Mouse (Mus musculus): ENCODE data around the gene Zc3h10. TPM values are rescaled to one million over a fixed set of nuclear protein-coding genes. Genes with fewer than 3 reads are reported as not detected.

Gene Zc3h10
- 10 to 100 TPM; 11.4 to 12.0 TPM for total RNA-seq (2021)
- long read RNA-seq, experiment 1, transcript Zc3h10-201 (3 exons, 3,721 nt), result major isoform, 5 of 16 reads
- long read RNA-seq, experiment 1, partial matches to known transcripts, result 0 of 16 reads
- long read RNA-seq, experiment 1, other reads (novel, unspliced or antisense), result 9 of 16 reads
- long read RNA-seq, experiment 2, transcript Zc3h10-201 (3 exons, 3,721 nt), result major isoform, 7 of 16 reads
- long read RNA-seq, experiment 2, partial matches to known transcripts, result 2 of 16 reads
- long read RNA-seq, experiment 2, other reads (novel, unspliced or antisense), result 5 of 16 reads

DNA sequence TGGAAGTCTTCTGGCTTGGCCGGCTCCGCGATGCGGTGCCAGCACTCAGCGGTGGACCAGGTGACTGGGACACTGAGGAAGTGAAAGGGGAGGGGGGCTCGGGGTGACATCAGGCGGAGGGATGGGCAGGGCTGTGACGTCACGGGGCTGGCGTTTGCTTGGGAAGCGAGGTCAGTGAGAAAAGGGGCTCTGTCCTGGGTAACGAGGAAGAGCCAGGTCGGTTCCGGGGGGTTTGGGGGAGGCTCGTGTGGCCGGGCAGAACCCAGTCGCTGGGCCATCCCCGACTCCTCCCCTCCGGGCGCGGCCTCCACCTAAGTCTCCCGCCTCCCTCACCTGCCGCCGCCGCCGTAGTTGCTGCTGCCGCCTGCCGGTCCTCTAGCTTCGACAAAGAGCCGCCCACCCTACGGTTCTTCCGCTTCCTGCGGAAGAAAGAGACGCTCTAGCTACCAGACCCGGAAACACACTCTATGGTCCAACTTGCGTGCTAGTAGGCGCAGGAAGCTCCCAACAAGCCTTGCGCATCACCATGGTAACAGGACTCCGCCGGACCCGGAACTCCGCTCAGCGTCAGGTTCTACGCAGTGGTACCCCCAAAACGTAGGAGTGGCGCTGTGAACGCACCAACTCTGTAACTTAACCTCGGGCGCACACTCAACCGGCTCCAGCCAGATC is at the start of gene Zc3h10:
Gene Zc3h10 (minus strand): TSS at position 414 of the 672 bp plus-strand sequence.
- intact Hi-C loops (cut with DNase I), result loop anchor here (10.0 kb wide), 1 partner anchor 173 kb away; the partner anchor contains the start of gene Ankrd52
- peak; percentile 95 to 98 for DNase-seq (ENCODE audit: low spot score in 2 of 2)

DNA sequence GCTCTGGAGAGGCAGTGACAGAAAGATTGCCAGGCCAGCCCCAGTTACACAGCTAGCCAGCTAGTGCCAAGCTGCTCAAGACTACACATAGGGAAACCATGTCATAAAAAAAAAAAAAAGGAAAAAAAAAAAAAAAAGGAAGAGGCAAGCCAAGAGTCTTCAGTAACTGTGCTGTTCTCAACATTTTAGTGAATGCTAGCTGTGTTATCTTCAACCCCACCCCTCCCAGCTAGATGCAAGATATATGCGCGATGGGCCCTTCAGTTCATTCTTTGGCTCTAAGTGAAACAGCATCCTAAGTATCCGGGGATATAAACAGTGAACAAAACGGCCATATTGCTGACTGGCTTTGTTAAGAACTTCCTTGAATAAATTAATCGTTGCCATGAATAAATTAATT is 45.2 kb upstream of the Zc3h10 start:
- intact Hi-C loops (cut with DNase I), result no loop called here
- DNase-seq (ENCODE audit: low spot score in 2 of 2), result no peak

DNA sequence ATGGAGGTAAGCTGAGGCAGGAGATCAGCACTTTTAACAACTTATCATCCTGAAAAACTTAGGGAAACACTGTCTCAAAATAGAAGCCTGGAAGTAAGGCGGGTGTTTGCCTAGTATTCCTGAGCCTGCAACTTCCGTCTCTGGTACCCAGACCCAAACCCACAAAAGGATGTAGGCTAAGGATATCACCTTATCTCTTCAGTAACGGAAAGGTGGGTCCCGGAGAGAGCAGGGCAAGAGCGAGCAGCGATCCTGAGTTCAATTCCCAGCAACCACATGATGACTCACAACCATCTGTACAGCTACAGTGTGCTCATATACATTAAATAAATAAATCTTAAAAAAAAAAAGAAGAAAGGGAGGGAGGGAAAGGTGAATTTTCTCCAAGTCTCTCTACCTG is 43.9 kb upstream of the Zc3h10 start:
- intact Hi-C loops (cut with DNase I), result no loop called here
- no peak for DNase-seq (ENCODE audit: low spot score in 2 of 2)

DNA sequence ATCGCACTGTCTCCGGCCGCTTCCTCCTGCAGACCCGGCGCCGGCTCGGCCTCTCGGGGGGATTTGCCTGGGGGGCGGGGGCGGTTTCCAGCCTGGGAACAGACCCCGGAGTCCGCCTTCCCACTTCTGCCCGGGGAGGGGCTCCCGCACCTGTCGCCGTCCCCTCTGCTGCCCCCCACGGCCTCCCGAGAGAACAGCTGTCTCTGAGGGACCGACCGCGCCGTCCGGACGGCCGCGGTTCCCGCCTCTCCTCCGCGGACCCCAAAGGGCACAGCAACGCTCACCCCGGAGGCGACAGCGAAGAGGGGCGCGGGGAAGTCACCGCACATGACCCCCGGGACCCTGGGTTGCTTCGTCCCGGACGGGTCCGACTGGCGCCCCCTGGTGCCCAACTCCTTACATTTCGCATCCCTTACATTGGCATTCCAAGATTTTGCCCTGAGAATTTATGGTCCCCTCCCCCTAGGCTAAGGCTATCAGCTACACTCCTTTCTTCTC is 42.7 kb upstream of the Zc3h10 start:
- DNase-seq (ENCODE audit: low spot score in 2 of 2), result peak in 1 of 2 experiments; percentile 54
- intact Hi-C loops (cut with DNase I), result no loop called here

DNA sequence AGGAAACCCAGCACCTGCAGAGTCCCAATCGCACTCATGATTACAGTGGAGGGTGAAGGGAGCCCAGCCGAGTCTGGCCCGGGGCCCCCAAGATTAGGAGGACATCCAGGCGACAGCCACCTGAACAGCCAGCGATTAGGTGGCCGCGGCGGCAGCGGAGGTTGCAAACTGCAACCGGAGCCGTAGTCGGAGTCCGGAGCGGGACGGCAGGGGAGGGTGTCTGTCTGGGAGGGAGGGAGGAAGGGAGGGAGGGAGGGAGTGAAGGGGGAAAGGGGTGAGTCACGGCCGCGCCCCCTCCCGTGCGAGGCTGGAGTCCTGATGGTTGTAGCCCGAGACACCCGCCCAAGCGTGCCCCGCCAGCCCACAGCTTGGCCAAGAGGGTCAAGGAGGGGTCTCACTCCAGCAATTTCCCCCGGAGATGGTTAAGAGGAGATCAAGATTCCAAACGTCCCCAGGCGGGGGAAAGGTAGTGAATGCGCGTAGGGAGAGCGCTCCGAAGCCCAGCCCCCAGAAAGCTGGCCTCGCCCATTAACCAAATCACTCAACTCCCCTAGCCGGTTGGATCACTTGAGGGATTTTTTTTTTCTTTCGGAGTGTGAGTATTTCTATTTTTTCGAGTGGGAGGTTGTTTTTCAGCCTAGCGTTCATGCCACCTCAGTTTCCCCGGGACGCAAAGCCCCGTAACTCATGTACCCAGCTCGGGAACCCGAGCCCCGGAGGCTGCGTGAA is 42.1 kb upstream of the Zc3h10 start, which contains the start of gene Erbb3:
Gene Erbb3 (minus strand): TSS at position 189 of the 729 bp plus-strand sequence.
- no peak for DNase-seq (ENCODE audit: low spot score in 2 of 2)
- intact Hi-C loops (cut with DNase I), result no loop called here

DNA sequence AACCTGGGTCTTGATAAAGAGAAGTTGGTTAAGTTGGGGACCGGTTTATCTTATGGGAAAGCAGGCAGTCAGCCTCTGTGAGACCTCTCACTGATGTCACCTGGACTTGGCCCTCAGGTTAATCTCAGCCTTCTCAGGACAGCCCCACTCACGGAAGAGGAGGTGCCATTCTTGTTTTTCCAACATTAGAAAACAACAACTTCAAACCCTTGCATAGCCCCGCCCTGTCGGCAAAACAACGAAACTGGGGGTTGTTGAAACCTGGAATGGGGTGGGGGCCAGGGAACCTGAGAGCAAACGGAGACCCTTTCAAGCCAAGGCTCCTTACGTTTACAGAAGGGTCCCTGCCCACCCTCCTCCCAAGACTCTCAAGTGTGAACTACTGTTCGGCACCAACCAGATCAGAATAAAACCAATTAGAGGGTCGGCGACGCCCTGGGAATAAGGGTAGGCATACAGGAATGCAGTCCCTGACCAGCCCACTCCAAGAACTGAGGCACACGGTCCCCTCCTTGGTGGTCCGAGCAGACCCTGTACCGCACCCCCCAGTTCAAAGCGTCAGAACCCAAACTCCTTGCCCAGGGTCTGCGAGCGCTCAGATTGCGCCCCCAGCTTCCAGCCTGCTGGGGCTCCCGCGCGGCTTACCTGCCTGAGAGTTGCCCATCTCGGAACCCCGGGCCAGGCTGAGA is 41.3 kb upstream of the Zc3h10 start:
- intact Hi-C loops (cut with DNase I), result no loop called here
- DNase-seq (ENCODE audit: low spot score in 2 of 2), result no peak

DNA sequence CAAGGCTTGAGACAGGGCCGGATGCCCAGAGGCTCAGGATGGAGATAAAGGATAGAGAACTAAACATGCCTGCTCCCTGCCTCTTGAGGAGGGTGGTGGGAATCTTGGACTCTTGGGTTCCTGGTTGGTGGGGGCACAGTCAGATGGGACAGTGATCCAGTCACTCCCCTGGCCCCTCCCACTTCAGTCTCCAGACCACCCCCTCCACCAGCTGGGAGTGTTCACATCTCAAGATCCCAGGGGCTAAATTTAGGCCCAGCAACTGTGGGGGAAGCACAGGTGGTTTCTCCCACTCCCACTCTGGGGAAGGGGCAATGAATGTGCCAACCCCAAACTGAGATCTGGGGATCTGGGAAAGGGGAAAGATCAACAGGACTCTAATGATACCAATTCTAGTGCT is 40.6 kb upstream of the Zc3h10 start:
- no peak for DNase-seq (ENCODE audit: low spot score in 2 of 2)
- intact Hi-C loops (cut with DNase I), result no loop called here

DNA sequence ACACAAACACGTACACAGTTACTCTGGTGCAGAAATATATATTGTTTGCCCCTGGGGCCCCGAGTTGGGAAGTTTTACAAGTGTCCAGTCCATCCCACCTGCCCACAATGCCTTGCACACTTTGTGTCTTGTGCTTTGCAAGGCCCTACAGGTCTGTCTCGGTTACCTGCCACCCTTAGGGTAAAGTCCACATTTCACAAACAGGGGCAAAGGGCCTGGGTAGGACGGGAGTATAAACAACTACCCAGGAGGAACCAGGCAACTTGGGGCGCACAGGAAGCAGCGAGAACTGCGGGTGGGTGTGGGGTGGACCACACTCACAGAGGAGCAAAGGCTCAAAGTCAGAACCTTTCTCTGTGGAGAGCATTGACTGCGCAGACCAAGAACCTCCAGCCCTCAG is 40.1 kb upstream of the Zc3h10 start:
- no peak for DNase-seq (ENCODE audit: low spot score in 2 of 2)
- intact Hi-C loops (cut with DNase I), result no loop called here

DNA sequence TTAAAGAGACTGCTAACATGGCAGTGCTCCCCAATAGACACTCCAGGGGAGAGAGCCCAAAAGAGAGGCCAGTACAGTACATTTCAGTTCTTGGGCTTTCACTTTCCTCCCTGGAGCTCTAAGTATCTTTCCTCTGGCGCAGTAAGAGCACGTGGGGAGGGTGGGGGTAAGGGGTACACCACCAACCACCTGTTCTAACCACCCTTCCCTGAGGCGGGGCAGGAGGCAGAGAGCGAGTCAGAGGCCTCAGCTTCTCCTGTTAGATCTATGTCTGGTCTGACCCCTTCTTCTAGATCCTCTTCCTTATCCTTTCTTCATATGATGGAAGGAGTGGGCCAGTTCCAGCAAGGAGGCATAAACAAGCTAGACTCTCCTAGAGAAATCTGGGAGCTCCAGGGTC is 39.5 kb upstream of the Zc3h10 start:
- intact Hi-C loops (cut with DNase I), result no loop called here
- no peak for DNase-seq (ENCODE audit: low spot score in 2 of 2)

DNA sequence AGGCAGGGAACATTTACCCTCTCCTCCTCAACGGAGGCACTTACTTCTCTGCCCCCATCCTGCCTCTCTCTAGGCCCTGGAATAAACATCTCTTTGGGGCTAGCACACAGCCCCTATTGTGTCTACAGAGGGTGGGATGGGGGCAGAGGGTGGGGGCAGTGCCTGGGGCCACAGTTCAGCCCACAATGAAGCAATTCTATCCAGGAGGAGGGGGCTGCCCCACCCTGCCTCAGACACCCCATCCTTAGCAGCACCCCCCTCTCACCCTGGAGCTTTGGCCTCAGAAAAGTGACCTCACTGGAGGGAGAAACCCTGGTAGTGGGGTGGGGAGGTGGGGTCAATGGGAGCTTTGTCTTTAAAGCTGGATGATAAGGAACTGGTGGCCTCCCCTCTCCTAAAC is 39.0 kb upstream of the Zc3h10 start:
- DNase-seq (ENCODE audit: low spot score in 2 of 2), result no peak
- intact Hi-C loops (cut with DNase I), result no loop called here

DNA sequence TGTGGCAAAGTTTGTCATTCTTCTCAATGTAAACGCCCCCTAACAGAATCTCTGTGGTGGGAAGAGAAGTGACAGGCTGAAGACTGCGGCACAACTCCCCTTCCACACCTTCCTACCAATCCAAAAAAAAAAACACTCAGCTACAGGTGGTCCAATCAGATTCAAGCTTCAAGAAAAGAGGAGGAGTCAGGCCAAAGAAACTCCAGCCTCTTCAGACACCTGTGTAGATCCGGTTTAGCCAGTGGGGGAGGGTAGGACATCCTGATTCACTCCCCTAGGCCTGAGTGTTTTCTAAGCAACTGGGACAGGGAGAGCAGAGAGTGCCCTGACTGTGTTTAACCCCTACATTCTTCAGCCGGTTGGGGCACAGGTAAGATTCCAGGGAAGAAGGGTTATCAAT is 36.8 kb upstream of the Zc3h10 start:
- intact Hi-C loops (cut with DNase I), result no loop called here

DNA sequence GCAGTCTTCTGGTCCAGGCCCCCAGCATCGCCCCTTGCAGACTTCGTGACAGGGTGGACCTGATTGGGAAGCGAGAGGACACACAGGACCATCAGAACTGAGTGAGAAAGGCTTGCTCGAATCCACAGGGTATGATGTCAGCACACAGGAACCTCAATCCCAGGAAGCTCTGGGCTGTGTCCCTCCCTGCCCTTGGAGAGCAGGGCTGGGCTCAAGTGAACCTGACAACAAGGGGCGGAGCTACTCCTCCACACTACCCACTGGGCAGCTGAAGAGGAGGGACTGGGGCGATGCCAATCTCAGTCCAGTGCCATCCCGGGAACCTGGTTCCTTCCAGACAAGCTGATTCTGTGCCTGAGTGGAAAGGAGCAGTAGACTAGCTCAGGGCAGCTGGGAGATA is 36.1 kb upstream of the Zc3h10 start:
- DNase-seq (ENCODE audit: low spot score in 2 of 2), result no peak
- intact Hi-C loops (cut with DNase I), result no loop called here

More for the DNA sequence above, 36.8 kb upstream of the Zc3h10 start:
- no peak for DNase-seq (ENCODE audit: low spot score in 2 of 2)

DNA sequence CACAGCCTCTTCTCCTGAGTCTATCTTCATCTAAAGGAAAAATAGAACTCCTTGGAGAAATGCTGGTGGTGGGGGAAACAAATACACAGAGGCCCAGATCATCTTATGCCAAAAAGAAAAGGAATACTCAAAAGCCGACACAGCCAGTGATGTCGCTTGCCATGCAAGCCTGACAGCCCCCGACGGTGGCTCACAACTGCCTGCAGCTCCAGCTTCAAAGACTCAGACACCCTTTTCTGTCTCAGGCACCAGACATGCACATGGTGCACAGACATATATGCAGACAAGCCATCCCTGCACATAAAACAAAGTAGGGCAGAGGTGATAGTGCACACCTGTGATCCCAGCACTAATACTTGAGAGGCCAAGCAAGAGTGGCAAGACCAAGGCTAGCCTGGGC is 32.2 kb upstream of the Zc3h10 start:
- DNase-seq (ENCODE audit: low spot score in 2 of 2), result no peak
- intact Hi-C loops (cut with DNase I), result no loop called here

DNA sequence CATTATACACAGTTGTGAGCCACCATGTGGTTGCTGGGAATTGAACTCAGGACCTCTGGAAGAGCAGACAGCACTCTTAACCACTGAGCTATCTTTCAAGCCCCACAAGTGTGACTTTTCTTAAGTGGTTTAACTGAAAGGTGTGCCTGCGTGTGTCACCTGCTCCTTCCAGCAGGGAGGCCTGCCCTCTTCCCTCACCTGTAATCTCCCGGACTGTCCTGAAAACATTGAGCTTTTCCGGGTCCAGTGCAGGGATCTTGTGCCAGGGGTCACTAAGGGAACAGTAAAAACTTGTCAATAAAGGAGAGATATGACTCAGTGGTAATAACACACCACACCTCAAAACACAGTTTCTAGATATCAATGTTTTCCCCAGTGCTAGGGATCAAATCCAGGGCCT is 31.7 kb upstream of the Zc3h10 start:
- no peak for DNase-seq (ENCODE audit: low spot score in 2 of 2)
- intact Hi-C loops (cut with DNase I), result no loop called here

DNA sequence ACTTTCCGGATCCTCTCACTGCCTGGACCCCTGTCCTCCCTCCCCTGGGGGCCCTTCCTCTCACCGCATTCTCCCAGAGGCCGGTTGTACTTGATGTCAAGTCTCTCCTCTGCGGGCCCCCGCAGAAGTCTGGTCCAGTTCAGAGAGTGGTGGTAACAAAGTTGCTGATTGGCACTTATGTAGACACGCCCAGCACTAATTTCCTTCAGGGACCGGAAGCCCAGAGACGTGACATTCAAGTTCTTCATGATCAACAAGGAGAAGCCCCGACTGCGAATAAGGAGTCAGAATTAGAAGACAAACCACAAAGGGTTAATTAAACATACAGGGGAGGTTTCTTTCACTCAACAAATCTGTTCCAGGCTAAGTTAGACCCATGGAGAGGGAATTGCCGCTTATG is 30.8 kb upstream of the Zc3h10 start:
- no peak for DNase-seq (ENCODE audit: low spot score in 2 of 2)
- intact Hi-C loops (cut with DNase I), result no loop called here

DNA sequence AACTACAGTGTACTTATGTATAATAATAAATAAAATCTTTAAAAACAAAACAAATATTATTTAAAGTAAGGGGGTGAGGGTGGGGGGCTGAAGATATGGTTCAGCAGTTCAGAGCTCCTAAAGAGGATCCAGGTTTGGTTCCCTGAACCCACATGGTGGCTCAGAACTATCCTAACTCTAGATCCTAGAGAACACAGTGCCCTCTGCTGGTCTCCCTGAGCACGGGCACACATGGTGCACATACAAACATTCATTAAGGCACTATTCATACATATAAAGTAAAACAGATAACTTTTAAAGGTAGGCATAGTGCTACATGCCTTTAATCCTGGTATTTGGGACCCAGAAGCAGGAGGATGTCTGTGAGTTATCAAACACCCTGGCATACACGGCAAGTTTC is 27.5 kb upstream of the Zc3h10 start:
- intact Hi-C loops (cut with DNase I), result no loop called here
- DNase-seq (ENCODE audit: low spot score in 2 of 2), result no peak

DNA sequence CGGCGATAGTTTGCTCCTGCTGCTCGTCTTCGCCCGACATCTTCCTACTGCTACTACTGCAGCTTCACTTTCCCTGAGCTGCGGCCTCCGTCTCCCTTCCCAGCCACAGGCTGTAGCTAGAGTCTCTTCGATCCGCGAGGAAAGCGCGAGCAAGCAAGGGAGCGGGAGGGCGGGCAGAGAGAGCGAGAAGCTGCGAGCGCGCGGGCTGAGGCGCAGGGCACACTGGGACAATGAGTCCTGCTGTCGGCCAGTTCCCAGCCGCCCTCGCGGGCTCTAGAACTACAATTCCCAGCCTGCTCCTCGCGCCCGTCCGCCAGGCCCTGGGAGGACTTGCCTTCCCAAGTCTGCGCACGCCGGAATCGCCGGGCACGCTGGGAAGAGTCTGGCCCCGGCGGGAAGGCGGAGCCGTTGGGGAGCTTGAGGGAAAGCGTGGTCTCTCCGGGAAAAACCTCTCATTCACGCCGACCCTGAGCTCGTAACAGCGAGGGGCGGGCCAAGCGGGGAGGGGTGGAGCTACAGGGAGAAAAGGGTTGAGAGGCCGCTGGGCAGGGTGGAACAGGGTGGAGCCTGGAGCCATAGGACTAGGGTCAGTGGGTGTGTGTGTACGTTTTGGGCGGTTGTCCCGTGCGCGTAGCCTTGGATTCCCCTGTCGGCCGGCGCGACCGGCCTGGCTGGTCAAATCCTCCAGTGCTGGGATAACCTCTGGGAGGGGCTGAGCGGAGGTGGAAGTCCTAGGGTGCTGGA is 18.4 kb upstream of the Zc3h10 start, which contains the start of gene Pa2g4:
Gene Pa2g4 (minus strand): TSS at position 200 of the 744 bp plus-strand sequence.
- intact Hi-C loops (cut with DNase I), result loop anchor here (5.0 kb wide), 2 partner anchors 46 to 106 kb away; partner anchors contain the start of gene Suox
- DNase-seq (ENCODE audit: low spot score in 2 of 2), result peak; percentile 98 to 99

DNA sequence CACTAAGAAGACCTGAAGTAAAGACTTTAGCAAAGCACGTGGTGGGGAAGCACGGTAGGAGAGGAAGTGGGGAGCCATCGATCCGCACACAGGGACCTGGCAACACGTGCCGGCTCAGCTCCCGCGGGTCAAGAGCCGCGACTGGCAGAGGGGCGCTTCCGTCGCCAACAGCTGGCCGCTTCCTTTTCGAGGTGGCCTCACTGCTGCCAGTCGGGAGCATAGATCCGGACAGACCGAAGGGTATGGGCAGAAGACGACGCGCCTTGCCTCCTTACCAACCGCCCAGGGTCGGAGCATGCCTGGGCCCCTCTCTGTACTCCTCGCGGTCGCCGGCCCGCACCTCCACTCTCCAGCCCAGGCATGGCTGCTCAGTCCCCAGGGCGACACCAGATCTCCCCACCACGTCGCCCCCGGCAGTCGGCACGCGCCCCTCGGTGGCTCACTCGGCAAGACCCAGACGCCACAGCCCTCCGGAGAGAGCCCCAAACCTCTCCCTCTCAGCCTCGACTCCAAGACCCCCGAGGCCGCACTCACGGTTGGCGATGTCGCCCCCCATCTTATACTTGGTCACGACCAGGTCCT is 17.7 kb upstream of the Zc3h10 start:
- intact Hi-C loops (cut with DNase I), result loop anchor here (5.0 kb wide), 2 partner anchors 47 to 107 kb away; partner anchors contain the start of gene Suox
- DNase-seq (ENCODE audit: low spot score in 2 of 2), result no peak

Measured in left cerebral cortex, postnatal 14 days (tissue).